Mouse (Mus musculus): Measurements from ENCODE around the gene Mpzl1. TPM values are rescaled to one million over a fixed set of nuclear protein-coding genes. Genes with fewer than 3 reads are reported as not detected.

The Mpzl1 gene
- polyA plus RNA-seq, 3 experiments from 2014 or later, result 0.70 to 0.77 TPM; not detected in 1

DNA sequence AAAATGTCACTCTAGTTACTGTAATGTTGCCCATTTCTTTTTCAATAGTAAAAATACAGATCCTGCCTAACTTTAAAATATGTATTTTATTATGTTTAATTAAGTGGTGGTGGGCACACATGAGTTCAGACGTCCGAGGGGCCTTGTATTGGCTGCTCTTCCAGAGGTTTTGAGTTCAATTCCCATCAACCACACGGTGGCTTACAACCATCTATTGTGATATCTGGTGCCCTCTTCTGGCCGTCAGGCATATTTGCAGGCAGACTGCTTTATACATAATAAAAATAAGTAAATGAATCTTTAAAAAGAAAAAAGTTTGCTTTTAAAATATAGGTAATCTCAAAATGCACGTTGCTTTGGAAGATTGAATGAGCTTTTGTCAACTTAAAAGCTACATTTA lies 55.0 kb downstream of the Mpzl1 start:
- ATAC-seq, result no peak

- no peak for ATAC-seq
Measured at GRCm38 (mm10) chr1:165576459-165577112, 57.8 kb downstream of the Mpzl1 start.

DNA sequence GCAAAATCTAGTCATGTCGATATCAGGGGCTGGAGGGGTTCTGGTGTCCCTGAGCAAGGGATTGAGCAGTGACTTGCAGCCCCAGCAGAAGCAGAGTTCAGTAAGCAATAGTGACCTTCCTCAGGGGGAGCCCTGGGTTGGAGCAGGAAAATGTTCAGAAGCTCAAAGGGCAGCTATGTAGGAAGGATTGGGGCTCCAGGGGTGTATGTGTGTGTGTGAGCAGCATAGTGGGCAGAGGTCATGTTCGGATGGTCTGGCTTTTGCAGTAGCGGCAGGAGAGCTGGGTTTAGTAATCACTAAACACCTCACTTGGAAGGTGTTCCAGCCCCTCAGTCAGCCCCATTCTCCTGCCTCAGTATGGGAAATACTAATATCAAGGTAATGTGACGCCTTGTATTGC lies 58.3 kb downstream of the Mpzl1 start:
- no peak for ATAC-seq

DNA sequence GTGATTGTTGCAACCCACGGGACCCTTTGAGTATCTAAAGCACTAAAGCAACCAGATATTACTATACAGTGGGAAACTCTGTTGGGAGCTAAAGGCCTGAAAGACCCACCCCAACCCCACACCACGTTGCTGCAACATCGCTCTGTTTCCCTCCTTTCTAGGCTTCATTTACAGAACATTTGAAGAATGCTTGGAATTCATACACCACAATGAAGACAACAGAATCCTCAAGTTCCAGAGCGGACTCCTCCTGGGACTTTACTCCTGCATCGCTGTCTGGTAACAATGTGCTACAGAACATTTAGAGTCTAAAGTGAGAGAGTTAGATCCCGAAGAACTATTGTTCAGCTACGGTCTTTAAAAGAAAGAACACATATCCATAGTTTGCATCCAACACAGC lies 66.9 kb downstream of the Mpzl1 start:
- no peak for ATAC-seq

GRCm38 (mm10) chr1:165565283-165565682 lies 69.1 kb downstream of the Mpzl1 start:
- ATAC-seq, result no peak

GRCm38 (mm10) chr1:165559073-165559472 lies 75.3 kb downstream of the Mpzl1 start:
- no peak for ATAC-seq

GRCm38 (mm10) chr1:165556711-165557110 lies 77.6 kb downstream of the Mpzl1 start:
- no peak for ATAC-seq

Other genes with a start within 250 kb of the Mpzl1 start
- 1 to 10 TPM; 3.9 to 7.8 (median 6.4) TPM for gene Dcaf6, start 174.1 kb downstream of the Mpzl1 start, polyA plus RNA-seq (2017; shearing (Covaris generic))
- gene Mpc2, start 173.9 kb downstream of the Mpzl1 start, polyA plus RNA-seq (2017; shearing (Covaris generic)), result 10 to 100 TPM; 75.5 to 83.6 (median 76.6) TPM
- not detected for gene Adcy10, start 149.4 kb downstream of the Mpzl1 start, polyA plus RNA-seq (2017; shearing (Covaris generic))
- 100 to 1,000 TPM in 2 of 3 experiments, 10 to 100 TPM in 1; 84.1 to 109 (median 101) TPM for gene Rcsd1, start 75.2 kb upstream of the Mpzl1 start, polyA plus RNA-seq (2017; shearing (Covaris generic))
- 10 to 100 TPM; 15.6 to 20.4 (median 17.6) TPM for gene Creg1, start 129.2 kb upstream of the Mpzl1 start, polyA plus RNA-seq (2017; shearing (Covaris generic))
- 100 to 1,000 TPM; 373 to 445 (median 435) TPM for gene Cd247, start 154.1 kb upstream of the Mpzl1 start, polyA plus RNA-seq (2017; shearing (Covaris generic))

Measured in inflammation-experienced regulatory T-cells, adult 6 months (primary cell).